10 mouse cellular contexts compared by ENCODE assay signal in genomic region chr7:78190931-78191653, GRCm38 (mm10).
DNase-seq lines count a peak whose midpoint lies in the region.
"Had no signal": no experiment of that assay in that cellular context is flagged by ENCODE, and none has a peak within 500 bp of the region (broad histone marks: within the 10 kb centered on the region; RNA-seq: fewer than 3 reads in every experiment).

No protein-coding gene starts in this region.

- H3K4me1 ChIP-seq in limb, embryonic 10.5 days = 0 out of 2 replicates have a peak, but pooled peaks cover 5% of the 10 kb centered on the region
- H3K4me1 ChIP-seq: liver, embryonic 13.5 days; stomach, embryonic 15.5 days had no signal

- intact Hi-C loops in left cerebral cortex, postnatal 25 days (cut with DNase I) = no loop called here

- peaks cover 6% of the 10 kb centered on the region; the same call in 1 of the 2 replicates for H3K27me3 ChIP-seq in limb, embryonic 10.5 days (ENCODE audit: low read depth, poor library complexity, severe bottlenecking)
- H3K27me3 ChIP-seq: liver, embryonic 13.5 days; stomach, embryonic 15.5 days had no signal

- no peak overlapping the region for H3K4me3 ChIP-seq in limb, embryonic 10.5 days
- H3K4me3 ChIP-seq: liver, embryonic 13.5 days; stomach, embryonic 15.5 days had no signal

- no peaks in the 10 kb centered on the region for H3K36me3 ChIP-seq in limb, embryonic 10.5 days
- H3K36me3 ChIP-seq: liver, embryonic 13.5 days; stomach, embryonic 15.5 days had no signal

- 31% methylated on average over 17 of the region's 17 CpGs for WGBS in limb, embryonic 10.5 days

- H3K9me3 ChIP-seq in limb, embryonic 10.5 days (replicated peaks) = no peaks in the 10 kb centered on the region
- H3K9me3 ChIP-seq: liver, embryonic 13.5 days; stomach, embryonic 15.5 days had no signal

- peak; percentile 39 for DNase-seq in brain, embryonic 18.5 days (ENCODE audit: low read depth, low spot score)
- peak; percentile 71 to 76 for DNase-seq in cerebellum, postnatal 10 days
- DNase-seq in frontal cortex, postnatal 14 days (ENCODE audit: low spot score in 2 of 2) = peak; percentile 55 to 71
- peak; percentile 40 to 64 for DNase-seq in left cerebral cortex, postnatal 25 days (ENCODE audit: low spot score in 2 of 2)
- DNase-seq in right cerebral cortex, postnatal 25 days = peak; percentile 48
- no peak for DNase-seq in ovary, adult 18-20 months (ENCODE audit: low spot score)
- DNase-seq in adrenal gland, adult 2 months = no peak
- DNase-seq in limb, embryonic 10.5 days (ENCODE audit: low spot score) = no peak
- DNase-seq: liver, embryonic 13.5 days had no signal

- H3K27ac ChIP-seq in limb, embryonic 10.5 days = no peak overlapping the region
- H3K27ac ChIP-seq: liver, embryonic 13.5 days; stomach, embryonic 15.5 days had no signal

Comparison
In these comparisons a context has a peak if more than half of its experiments do, and no peak if none do; other contexts are left out.
1. DNase-seq: peak in brain, embryonic 18.5 days (single experiment), cerebellum, postnatal 10 days (2 of 2), frontal cortex, postnatal 14 days (2 of 2), left cerebral cortex, postnatal 25 days (2 of 2) and right cerebral cortex, postnatal 25 days (single experiment); none in ovary, adult 18-20 months (single experiment), adrenal gland, adult 2 months (single experiment) and limb, embryonic 10.5 days (single experiment).